Mouse (Mus musculus) urinary bladder, postnatal 14 days (tissue): Measurements from ENCODE around the gene Mtrr.
"Not testable (repeated sequence)": the region's sequence is repeated elsewhere in the genome, so short reads cannot be mapped to it uniquely, and the experiment has no call there.

Experiments
- DNase-seq: peaks from one replicate; pipeline ENCODE4 v3.0.0; 2021; ENCODE audit warnings: low spot score

The Mtrr gene

GRCm38 (mm10) chr13:68568548-68568947 is 13.4 kb downstream of the Mtrr start:
- DNase-seq: no peak

GRCm38 (mm10) chr13:68568110-68568509 is 13.8 kb downstream of the Mtrr start:
- DNase-seq: no peak

- not testable (repeated sequence) for DNase-seq
These were observed 28.6 kb downstream of the Mtrr start for GRCm38 (mm10) chr13:68553391-68553790.
